Mouse (Mus musculus): ENCODE data around the gene 1700029H14Rik.

GRCm38 (mm10) chr8:13517284-13517781 lies 44.9 kb downstream of the 1700029H14Rik start:
- no peak for TF ChIP-seq EP300 (IDR thresholded peaks at IDR 0.05; ENCODE audit: low read depth)
- TF ChIP-seq CTCF (IDR thresholded peaks at IDR 0.05; ENCODE audit: low read depth), result no peak
